Mouse (Mus musculus) myocyte (in vitro differentiated cells): ENCODE results near the gene Abhd14a.

ENCODE experiments used
- POLR2A ChIP-seq: IDR thresholded peaks from one replicate; pipeline ENCODE4 v1.6.1; 2011; ENCODE audit warnings: low read depth, mild to moderate bottlenecking, control low read depth, moderate library complexity; ENCODE audit not compliant: insufficient read length
- USF1 ChIP-seq: IDR thresholded peaks from one replicate; pipeline ENCODE4 v1.6.1; 2011; ENCODE audit warnings: low read depth, mild to moderate bottlenecking, control low read depth, moderate library complexity

DNA sequence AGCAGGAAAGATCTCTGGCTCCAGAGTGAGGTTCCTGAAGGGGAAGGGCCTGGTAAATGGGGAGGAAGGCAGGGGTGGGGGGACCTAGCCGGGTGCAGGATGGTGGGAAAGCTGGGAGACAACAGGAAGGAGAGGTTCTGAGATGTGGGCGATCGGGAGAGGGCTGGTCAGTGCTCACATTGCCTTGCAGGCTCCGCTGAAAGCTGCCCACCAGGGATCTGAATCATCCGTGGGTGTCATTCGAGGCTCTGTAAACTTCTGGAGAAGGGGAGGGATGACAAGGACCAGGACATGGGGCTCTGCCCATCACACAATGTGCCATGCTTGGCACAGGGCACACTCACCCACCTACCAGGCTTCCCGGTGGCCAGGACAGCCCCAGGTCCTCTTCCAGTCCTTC is 14.1 kb downstream of the Abhd14a start:
- TF ChIP-seq USF1 (no peak), POLR2A (no peak)
